Mouse (Mus musculus) spleen, adult 2 months (tissue): ENCODE data around the gene Gm20547.

ENCODE experiments used
- CTCF ChIP-seq: fragments of 200-500 bp; IDR thresholded peaks from 2 replicates; pipeline ENCODE4 v1.5.1; 2011; ENCODE audit warnings: mild to moderate bottlenecking, inconsistent platforms; ENCODE audit not compliant: insufficient read depth, insufficient read length, insufficient replicate concordance; ENCODE audit errors: extremely low read depth
- POLR2A ChIP-seq: fragments of 200-500 bp; IDR thresholded peaks from 2 replicates; pipeline ENCODE4 v1.6.1; 2011; ENCODE audit warnings: low read depth, low read length, inconsistent platforms

DNA sequence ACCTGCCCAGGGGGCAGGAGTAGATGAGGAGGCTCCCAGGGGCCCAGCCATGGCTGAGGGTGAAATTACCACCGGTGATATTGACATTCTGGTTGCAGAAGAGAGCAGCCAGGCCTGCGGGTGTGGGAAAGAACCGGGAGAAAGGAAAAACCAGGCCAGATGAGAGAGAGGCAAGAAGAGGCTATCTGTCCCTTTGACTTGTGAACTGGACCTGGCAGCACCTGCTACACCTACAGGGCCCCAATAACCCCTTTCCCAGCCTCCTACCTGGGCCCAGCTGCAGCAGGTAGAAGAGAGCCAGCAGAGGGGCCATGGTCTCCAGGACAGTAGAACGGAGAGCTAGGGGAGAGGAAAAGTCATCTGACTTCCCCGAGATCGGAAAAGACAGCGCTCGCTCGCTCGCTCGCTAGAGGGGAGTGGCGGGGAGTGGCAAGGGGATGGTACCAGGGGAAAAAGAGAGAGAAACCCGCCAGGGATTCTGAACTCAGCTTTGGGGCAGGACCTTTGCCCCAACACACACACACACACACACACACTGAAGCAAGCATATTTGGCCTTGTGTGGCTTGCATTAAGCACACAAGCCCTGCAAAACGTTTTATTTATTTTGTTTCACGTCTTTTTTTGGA, at the start of gene Gm20547:
- TF ChIP-seq CTCF (no peak), POLR2A (no peak)
